Mouse (Mus musculus) embryonic facial prominence, embryonic 11.5 days (tissue): Measurements from ENCODE around the gene Uhrf1. TPM values are rescaled to one million over a fixed set of nuclear protein-coding genes. Genes with fewer than 3 reads are reported as not detected.

ENCODE experiments used
- ATAC-seq: fragments of 200-750 bp; cut with Nextera tagmentation; replicated peaks from 2 replicates; pipeline ENCODE4 v1.8.0; 2017; ENCODE audit warnings: low read depth; ENCODE audit not compliant: insufficient number of reproducible peaks, low FRiP score, low TSS enrichment
- DNase-seq: peaks from one replicate; pipeline ENCODE4 v3.0.0-alpha.2; 2015; ENCODE audit warnings: low spot score
- H3K27ac ChIP-seq: fragments of 300-500 bp; sonication (generic); replicated peaks from 2 replicates; pipeline ENCODE4 v1.5.1; 2014; ENCODE audit warnings: mild to moderate bottlenecking, low read depth, low read length, control low read depth
- H3K27me3 ChIP-seq: fragments of 300-500 bp; sonication (generic); 2 replicates; pipeline ENCODE4 v1.6.1; 2014; ENCODE audit warnings: mild to moderate bottlenecking, low read length, moderate library complexity, mixed read lengths; ENCODE audit not compliant: control insufficient read depth, insufficient read depth
- H3K36me3 ChIP-seq: fragments of 300-500 bp; sonication (generic); replicated peaks from 2 replicates; pipeline ENCODE4 v1.6.1; 2014; ENCODE audit warnings: low read depth, mild to moderate bottlenecking, low read length, moderate library complexity, mixed read lengths; ENCODE audit not compliant: control insufficient read depth, insufficient read depth
- H3K4me1 ChIP-seq: fragments of 300-500 bp; sonication (generic); 2 replicates; pipeline ENCODE4 v1.6.1; 2014; ENCODE audit warnings: low read length, mixed read lengths; ENCODE audit not compliant: control insufficient read depth, insufficient read depth
- H3K4me2 ChIP-seq: fragments of 300-500 bp; sonication (generic); 2 replicates; pipeline ENCODE4 v1.6.1; 2014; ENCODE audit warnings: low read depth, mild to moderate bottlenecking, control low read depth, low read length, moderate library complexity
- H3K4me3 ChIP-seq: fragments of 300-500 bp; sonication (generic); 2 replicates; pipeline ENCODE4 v1.5.1; 2014; ENCODE audit warnings: low read depth, low read length, control low read depth
- H3K9ac ChIP-seq: fragments of 300-500 bp; sonication (generic); replicated peaks from 2 replicates; pipeline ENCODE4 v1.6.1; 2014; ENCODE audit warnings: mild to moderate bottlenecking, control low read depth, low read length
- H3K9me3 ChIP-seq: fragments of 300-500 bp; sonication (generic); replicated peaks from 2 replicates; pipeline ENCODE4 v1.6.1; 2016; ENCODE audit warnings: mild to moderate bottlenecking, low read length, inconsistent platforms, mixed read lengths; ENCODE audit not compliant: control insufficient read depth
- WGBS: fragments of 180-500 bp; shearing (Covaris S2); extraction: QIAGEN DNeasy Blood & Tissue Kit; methylation state at CpG from one replicate; pipeline ENCODE4 v1.1.7; 2014; 5-methylcytosine and 5-hydroxymethylcytosine counted together
- polyA plus RNA-seq: library from polyadenylated mRNA; unstranded; fragments of >200 nt; fragmentation: Nextera tagmentation; extraction: Ambion mirVana; gene quantifications from 2 replicates; pipeline ENCODE4 v1.2.1, GENCODE M21; 2014

Uhrf1 gene
- polyA plus RNA-seq, 1 experiment from 2014 or later, result 119 TPM

DNA sequence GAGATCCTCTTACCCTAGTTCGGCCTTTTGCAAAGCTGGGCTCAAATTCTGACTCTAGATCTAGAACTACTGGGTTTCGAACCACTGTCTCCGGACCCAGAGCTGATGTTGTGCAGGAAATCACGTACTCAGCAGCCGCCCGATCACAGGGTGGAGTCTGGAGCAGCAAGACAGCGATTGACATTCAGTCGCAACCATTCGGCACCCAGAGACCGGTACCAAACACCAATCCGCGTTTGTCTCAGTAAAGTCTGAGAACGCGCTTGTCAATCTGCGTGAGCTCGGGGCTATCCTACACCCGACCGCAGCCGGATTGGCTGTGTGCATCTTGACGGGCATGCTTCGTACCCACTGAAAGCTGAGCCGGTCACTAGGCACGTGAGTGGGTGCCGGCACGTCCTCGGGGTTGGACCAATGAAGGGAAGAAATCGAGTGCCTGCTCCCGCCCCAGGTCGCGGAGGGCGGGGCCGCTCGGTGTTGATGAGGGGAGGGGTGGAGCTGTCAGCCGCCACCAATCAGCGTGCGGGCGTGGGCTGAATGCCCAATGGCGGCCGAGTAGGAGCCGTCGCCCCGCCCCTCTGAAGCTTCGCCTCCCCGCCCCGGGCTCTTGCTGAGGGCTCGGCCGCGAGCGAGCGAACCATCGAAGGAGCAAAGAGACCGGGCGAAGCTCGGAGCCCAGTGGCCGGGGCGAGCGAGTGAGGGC, 22.5 kb downstream of the Uhrf1 start, which contains the start of gene Kdm4b:
Gene Kdm4b, plus strand, starts transcription at position 613 of the 703 bp plus-strand sequence.
- under 1% methylated on average over 51 of the region's 57 CpGs for WGBS
- peak within 1 kb of the TSS; percentile 90 for H3K9ac ChIP-seq
- no peaks in the 10 kb centered on the region for H3K9me3 ChIP-seq
- ATAC-seq (peak; percentile 100), DNase-seq (peak; percentile 99)
- peak within 1 kb of the TSS; percentile 87 for H3K4me3 ChIP-seq
- H3K4me2 ChIP-seq, result peak within 1 kb of the TSS; percentile 88
- peak within 1 kb of the TSS; percentile 74 for H3K27ac ChIP-seq
- H3K27me3 ChIP-seq, result no peaks in the 10 kb centered on the region
- H3K4me1 ChIP-seq, result peaks cover 5% of the 10 kb centered on the region; the same call in 1 of the 2 replicates
- H3K36me3 ChIP-seq, result peaks cover 3% of the 10 kb centered on the region; the same call in 1 of the 2 replicates

DNA sequence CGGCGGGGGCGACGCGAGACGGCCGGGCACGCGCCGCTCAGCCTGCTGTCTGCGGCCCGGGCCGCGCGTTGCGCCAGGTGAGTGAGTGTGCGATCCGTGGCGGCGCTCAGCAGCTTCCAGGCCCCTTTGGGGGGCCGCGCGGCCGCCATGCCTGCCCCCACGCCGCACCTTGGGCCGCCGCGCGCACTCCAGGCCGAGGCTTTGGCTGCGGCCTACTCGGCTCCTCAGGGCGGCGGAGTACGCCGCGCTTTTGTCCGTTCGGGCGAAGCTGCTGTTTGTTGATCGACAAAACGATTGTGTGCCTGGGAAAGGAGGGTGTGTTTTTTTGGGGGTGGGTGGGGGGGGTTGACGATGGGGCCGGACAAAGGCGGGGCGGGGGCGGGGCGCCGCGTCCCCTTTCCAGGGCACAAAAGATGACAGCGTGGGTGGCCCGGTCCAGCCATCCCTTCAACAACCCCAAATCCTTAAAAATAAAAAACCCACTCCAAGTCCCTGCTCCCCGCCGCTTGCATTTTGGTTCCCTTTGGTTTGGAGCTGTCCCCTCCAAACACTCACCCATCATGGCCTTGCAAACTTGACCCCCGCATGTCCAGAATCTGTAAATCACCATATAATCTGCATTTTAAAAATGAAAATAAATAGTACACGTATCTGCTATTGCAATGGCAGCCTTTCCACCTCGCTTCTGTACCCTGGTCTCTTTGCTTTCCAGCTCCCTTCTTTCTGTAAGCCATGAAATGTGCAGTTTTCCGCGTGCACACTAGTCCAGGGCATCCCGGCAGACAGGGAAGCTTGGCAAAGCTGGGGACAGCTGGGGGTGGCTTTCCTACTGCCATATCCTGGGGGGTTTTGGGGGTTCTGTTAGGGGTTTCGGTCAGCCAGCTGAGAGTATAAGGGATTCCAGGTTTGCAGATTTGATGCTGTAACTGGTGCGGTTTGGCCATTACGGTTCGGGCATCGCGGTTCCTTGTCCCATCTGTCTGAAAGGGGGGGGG, 23.3 kb downstream of the Uhrf1 start:
- peak overlapping the region; percentile 88 for H3K4me2 ChIP-seq
- ATAC-seq, result peak; percentile 41
- H3K36me3 ChIP-seq, result no peaks in the 10 kb centered on the region
- WGBS, result 3% methylated on average over 66 of the region's 67 CpGs
- H3K4me3 ChIP-seq, result peak overlapping the region; percentile 87
- H3K9me3 ChIP-seq, result no peaks in the 10 kb centered on the region
- H3K27ac ChIP-seq, result peak overlapping the region; percentile 74
- DNase-seq, result peak; percentile 60
- peaks cover 5% of the 10 kb centered on the region; the same call in 1 of the 2 replicates for H3K4me1 ChIP-seq
- H3K27me3 ChIP-seq, result no peaks in the 10 kb centered on the region
- peak overlapping the region; percentile 90 for H3K9ac ChIP-seq

GRCm38 (mm10) chr17:56329267-56329666, 26.1 kb downstream of the Uhrf1 start:
- ATAC-seq (no peak), DNase-seq (no peak)
- H3K27me3 ChIP-seq, result no peaks in the 10 kb centered on the region
- no peak overlapping the region for H3K9ac ChIP-seq
- H3K27ac ChIP-seq, result no peak overlapping the region
- H3K36me3 ChIP-seq, result no peaks in the 10 kb centered on the region
- no peak overlapping the region for H3K4me3 ChIP-seq
- no peak overlapping the region for H3K4me2 ChIP-seq
- H3K4me1 ChIP-seq, result peaks cover 5% of the 10 kb centered on the region; the same call in 1 of the 2 replicates
- no peaks in the 10 kb centered on the region for H3K9me3 ChIP-seq

DNA sequence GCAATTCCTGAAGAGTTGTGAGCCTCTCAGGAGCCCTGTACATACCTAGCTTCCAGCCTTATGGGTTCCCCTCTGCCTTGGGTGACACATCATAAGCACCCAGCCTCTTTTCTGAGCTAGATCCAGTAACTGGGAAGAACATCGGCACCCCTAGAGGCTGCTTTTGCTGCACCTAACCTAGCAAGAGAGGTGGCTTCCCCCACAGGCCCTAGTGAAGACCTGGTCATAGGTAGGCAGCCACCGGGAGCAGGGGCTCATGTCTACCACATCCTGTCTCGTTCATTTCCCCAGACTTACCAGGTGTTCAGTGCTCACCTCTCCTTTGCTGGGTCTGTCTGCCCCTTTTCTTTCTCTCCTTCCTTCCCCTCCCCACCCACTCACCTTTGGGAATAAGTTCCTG, 27.2 kb downstream of the Uhrf1 start:
- no peak overlapping the region for H3K27ac ChIP-seq
- no peaks in the 10 kb centered on the region for H3K36me3 ChIP-seq
- H3K4me2 ChIP-seq, result no peak overlapping the region
- H3K9ac ChIP-seq, result no peak overlapping the region
- WGBS, result 87% methylated on average over 3 of the region's 3 CpGs
- no peaks in the 10 kb centered on the region for H3K9me3 ChIP-seq
- H3K4me1 ChIP-seq, result peaks cover 5% of the 10 kb centered on the region; the same call in 1 of the 2 replicates
- no peaks in the 10 kb centered on the region for H3K27me3 ChIP-seq
- no peak overlapping the region for H3K4me3 ChIP-seq
- DNase-seq (no peak), ATAC-seq (no peak)

GRCm38 (mm10) chr17:56331256-56331655, 28.1 kb downstream of the Uhrf1 start:
- DNase-seq, result no peak
- peaks cover 5% of the 10 kb centered on the region; the same call in 1 of the 2 replicates for H3K4me1 ChIP-seq

DNA sequence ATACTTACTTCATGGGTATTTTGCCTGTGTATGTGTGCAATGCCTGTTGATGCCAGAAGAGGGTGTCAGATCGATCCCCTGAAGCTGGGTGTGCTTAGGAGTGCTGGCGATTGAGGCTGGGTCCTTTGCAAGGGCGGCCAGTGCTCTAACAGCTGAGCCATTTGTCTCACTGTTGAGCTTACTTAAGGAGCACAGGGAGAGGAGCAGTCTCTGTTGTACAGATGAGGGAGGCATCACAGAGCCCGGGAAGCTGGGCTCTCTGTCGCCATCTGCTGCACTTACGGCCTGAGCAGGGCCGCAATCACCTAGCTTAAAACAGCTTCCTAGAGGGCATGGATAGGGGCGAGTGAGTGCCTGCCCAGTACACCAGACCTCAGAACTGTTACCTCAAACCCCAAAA, 29.9 kb downstream of the Uhrf1 start:
- WGBS, result 50% methylated on average over 8 of the region's 8 CpGs
- Histone ChIP-seq H3K4me3 (no peak overlapping the region), H3K27ac (no peak overlapping the region), H3K36me3 (no peaks in the 10 kb centered on the region), H3K9me3 (no peaks in the 10 kb centered on the region), H3K4me2 (no peak overlapping the region), H3K4me1 (no peaks in the 10 kb centered on the region), H3K27me3 (no peaks in the 10 kb centered on the region), H3K9ac (no peak overlapping the region)
- no peak for ATAC-seq
- peak; percentile 15 for DNase-seq

More at GRCm38 (mm10) chr17:56331256-56331655, 28.1 kb downstream of the Uhrf1 start:
- Histone ChIP-seq H3K4me3 (no peak overlapping the region), H3K27ac (no peak overlapping the region), H3K9me3 (no peaks in the 10 kb centered on the region), H3K36me3 (no peaks in the 10 kb centered on the region), H3K4me2 (no peak overlapping the region), H3K27me3 (no peaks in the 10 kb centered on the region), H3K9ac (no peak overlapping the region)
- no peak for ATAC-seq

- H3K27me3 ChIP-seq, result no peaks in the 10 kb centered on the region
- H3K36me3 ChIP-seq, result no peaks in the 10 kb centered on the region
- no peak overlapping the region for H3K4me3 ChIP-seq
- no peak overlapping the region for H3K27ac ChIP-seq
- DNase-seq, result peak; percentile 62
- no peak overlapping the region for H3K4me2 ChIP-seq
- H3K4me1 ChIP-seq, result no peaks in the 10 kb centered on the region
- H3K9ac ChIP-seq, result no peak overlapping the region
- ATAC-seq, result no peak
- no peaks in the 10 kb centered on the region for H3K9me3 ChIP-seq
- 67% methylated on average over 4 of the region's 4 CpGs for WGBS
Observed at GRCm38 (mm10) chr17:56337190-56337589, 34.1 kb downstream of the Uhrf1 start.
